Mouse (Mus musculus): ENCODE data around the gene Htra3.

- TF ChIP-seq CTCF (IDR thresholded peaks at IDR 0.05; ENCODE audit: control insufficient read depth, insufficient read depth, low read length) (no peak), POLR2A (IDR thresholded peaks at IDR 0.05; ENCODE audit: borderline replicate concordance, control insufficient read depth, low read depth, low read length) (no peak)
Observed at GRCm38 (mm10) chr5:35673086-35673485, 6.5 kb downstream of the Htra3 start.
